Comparison of ENCODE assay signal across 8 mouse cellular contexts in genomic region chr2:3418883-3419431, GRCm38 (mm10). TPM values are rescaled to one million over a fixed set of nuclear protein-coding genes. Genes with fewer than 3 reads are reported as not detected.
DNase-seq lines count a peak whose midpoint lies in the region; ATAC-seq lines count a peak whose summit lies in the region.

No protein-coding gene starts in this region.

- H3K9ac ChIP-seq in hindbrain, embryonic 12.5 days = peak overlapping the region; percentile 60

- H3K4me2 ChIP-seq in hindbrain, embryonic 12.5 days (replicated peaks) = peak overlapping the region; percentile 74

- peaks cover 12% of the 10 kb centered on the region for H3K27me3 ChIP-seq in hindbrain, embryonic 12.5 days

- H3K4me1 ChIP-seq in hindbrain, embryonic 12.5 days = peaks cover 10% of the 10 kb centered on the region; the same call in 1 of the 2 replicates

- WGBS in hindbrain, embryonic 12.5 days = 2% methylated on average over 38 of the region's 38 CpGs

- H3K9me3 ChIP-seq in hindbrain, embryonic 12.5 days (replicated peaks) = no peaks in the 10 kb centered on the region

- H3K27ac ChIP-seq in hindbrain, embryonic 12.5 days = no peak overlapping the region

- DNase-seq in MN1 (ENCODE audit: low spot score) = peak; percentile 93
- peak; percentile 85 for DNase-seq in cerebellum, adult 9-10 months
- peak; percentile 90 to 96 for DNase-seq in frontal cortex, adult 2 months (ENCODE audit: extremely low spot score in 1 of 2, low spot score in 1 of 2)
- peak; percentile 92 to 95 for DNase-seq in layer of hippocampus, postnatal 14 days (ENCODE audit: low spot score in 2 of 2)
- DNase-seq in lung, postnatal 14 days = peak; percentile 97
- DNase-seq in retina, adult 2 months (ENCODE audit: low read depth, low spot score) = peak; percentile 91
- DNase-seq in thymus, postnatal 36 days = peak; percentile 89 to 91

- peak overlapping the region; percentile 48 for H3K4me3 ChIP-seq in hindbrain, embryonic 12.5 days

- ATAC-seq in hindbrain, embryonic 12.5 days (ENCODE audit: low FRiP score) = peak; percentile 95

- H3K36me3 ChIP-seq in hindbrain, embryonic 12.5 days = no peaks in the 10 kb centered on the region

RNA-seq across cellular contexts. Expression of gene Meig1, which starts 3.5 kb away (rescaled TPM):
- 3.0 and 3.6 TPM in 2 replicates for polyA plus RNA-seq in frontal cortex, adult 2 months (2012; rRNA removed)
- 5.4 and 9.9 TPM in 2 replicates for polyA plus RNA-seq in hindbrain, embryonic 12.5 days (2016; fragmentation: Nextera tagmentation; extraction: Ambion mirVana)
- 1 to 10 TPM; 5.5 to 5.9 TPM for total RNA-seq in layer of hippocampus, postnatal 14 days (2021)

RNA-seq across cellular contexts. Expression of gene Dclre1c, which starts 5.0 kb away (rescaled TPM):
- polyA plus RNA-seq in frontal cortex, adult 2 months (2012; rRNA removed) = 10.9 and 11.9 TPM in 2 replicates
- 10.0 and 10.1 TPM in 2 replicates for polyA plus RNA-seq in hindbrain, embryonic 12.5 days (2016; fragmentation: Nextera tagmentation; extraction: Ambion mirVana)
- 10 to 100 TPM in 1 of 2 experiments, 1 to 10 TPM in 1; 9.8 to 12.9 TPM for total RNA-seq in layer of hippocampus, postnatal 14 days (2021)

RNA-seq across cellular contexts. Expression of gene Olah, which starts 21.9 kb away (rescaled TPM):
- polyA plus RNA-seq in frontal cortex, adult 2 months (2012; rRNA removed) = not detected in 2 replicates
- not detected in 2 replicates for polyA plus RNA-seq in hindbrain, embryonic 12.5 days (2016; fragmentation: Nextera tagmentation; extraction: Ambion mirVana)
- not detected for total RNA-seq in layer of hippocampus, postnatal 14 days (2021)

RNA-seq across cellular contexts. Expression of gene Suv39h2, which starts 55.9 kb away (rescaled TPM):
- polyA plus RNA-seq in frontal cortex, adult 2 months (2012; rRNA removed) = 2.6 and 2.7 TPM in 2 replicates
- 24.2 and 26.9 TPM in 2 replicates for polyA plus RNA-seq in hindbrain, embryonic 12.5 days (2016; fragmentation: Nextera tagmentation; extraction: Ambion mirVana)
- total RNA-seq in layer of hippocampus, postnatal 14 days (2021) = 1 to 10 TPM; 3.2 to 3.4 TPM
